Mouse (Mus musculus) adrenal gland, adult 2 months (tissue): ENCODE measurements at regions not wholly inside any gene's neighbourhood (a gene's known extent, or its start where the extent isn't known, plus 50 kb on each side); places are given as distances from the start of the nearest gene placed in this dataset.

Source experiments
- DNase-seq: peaks from one replicate; pipeline ENCODE4 v3.0.0; 2021

DNA sequence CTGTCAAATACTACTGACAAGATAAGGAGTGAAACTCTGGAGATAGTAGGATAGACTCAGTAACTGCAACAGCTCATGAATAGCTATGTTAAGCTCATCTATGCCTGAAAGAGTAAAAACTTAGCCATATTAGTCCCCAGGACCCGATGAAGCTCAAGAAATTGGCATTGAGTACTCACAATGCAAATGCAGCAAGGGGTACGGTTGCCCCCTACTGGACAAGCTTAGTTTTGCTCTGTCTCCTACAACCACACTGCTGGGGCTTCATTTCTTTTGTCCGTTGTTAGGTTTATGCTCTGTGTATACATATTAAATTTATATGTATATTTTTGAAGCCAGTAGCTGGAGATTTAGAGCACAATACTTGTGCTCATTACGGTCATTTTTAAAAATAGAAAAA lies 74.4 kb upstream of the Mup5 start:
- peak; percentile 2 for DNase-seq

- peak; percentile 15 for DNase-seq
These were observed 67.1 kb upstream of the Mup5 start for GRCm38 (mm10) chr4:61902136-61902535.

DNA sequence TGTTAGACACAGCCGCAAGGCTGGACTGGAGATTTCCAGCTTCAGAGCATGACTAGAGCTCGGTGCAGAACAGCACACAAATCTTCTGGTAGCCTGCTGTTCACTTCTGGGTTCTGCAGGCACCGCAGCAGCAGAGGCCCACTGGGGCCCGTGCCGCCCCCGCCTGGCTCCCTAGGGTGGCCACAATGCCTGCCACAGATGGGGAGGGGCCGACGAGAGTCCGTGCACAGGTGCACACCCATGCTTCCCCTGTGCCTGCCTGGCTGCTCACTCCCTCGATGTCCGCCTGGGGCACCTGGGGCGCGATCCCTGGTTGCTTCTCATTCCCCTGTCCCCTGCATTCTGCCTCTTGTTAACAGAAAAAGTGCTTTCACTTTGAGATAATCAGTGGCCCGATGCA lies 63.2 kb upstream of the Mup5 start:
- DNase-seq = peak; percentile 1

DNA sequence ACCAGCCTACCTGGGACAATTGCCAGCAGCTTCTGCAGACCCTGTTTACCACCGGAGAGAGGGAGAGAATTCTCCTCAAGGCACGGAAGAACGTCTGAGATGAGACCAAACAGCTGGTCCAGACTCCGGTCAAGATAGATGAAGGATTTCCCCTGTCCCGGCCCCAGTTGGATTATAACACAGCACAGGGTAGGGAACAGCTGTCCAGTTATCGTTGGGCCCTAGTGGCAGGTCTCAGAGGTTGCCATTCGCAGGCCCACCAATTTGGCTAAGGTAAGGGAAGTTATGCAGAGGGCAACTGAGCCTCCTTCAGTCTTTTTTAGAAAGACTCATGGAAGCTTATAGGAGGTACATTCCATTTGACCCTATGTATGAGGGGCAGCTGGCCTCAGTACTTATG lies 62.1 kb upstream of the Mup5 start:
- DNase-seq = no peak
